Mouse (Mus musculus) midbrain, embryonic 12.5 days (tissue): Measurements from ENCODE around the gene Atp6v0a4. TPM values are rescaled to one million over a fixed set of nuclear protein-coding genes. Genes with fewer than 3 reads are reported as not detected.

Experiments used
- ATAC-seq: fragments of 200-750 bp; cut with Nextera tagmentation; 2 replicates; pipeline ENCODE4 v1.8.0; 2017; ENCODE audit warnings: low read depth, moderate TSS enrichment, moderate library complexity; ENCODE audit not compliant: low FRiP score
- H3K27ac ChIP-seq: fragments of 300-500 bp; sonication (generic); replicated peaks from 2 replicates; pipeline ENCODE4 v1.5.1; 2016; ENCODE audit warnings: mild to moderate bottlenecking
- H3K27me3 ChIP-seq: fragments of 300-500 bp; sonication (generic); 2 replicates; pipeline ENCODE4 v1.6.1; 2016; ENCODE audit warnings: mild to moderate bottlenecking
- H3K36me3 ChIP-seq: fragments of 300-500 bp; sonication (generic); 2 replicates; pipeline ENCODE4 v1.6.1; 2016
- H3K4me1 ChIP-seq: fragments of 300-500 bp; sonication (generic); 2 replicates; pipeline ENCODE4 v1.6.1; 2016
- H3K4me2 ChIP-seq: fragments of 300-500 bp; sonication (generic); replicated peaks from 2 replicates; pipeline ENCODE4 v1.6.1; 2016; ENCODE audit warnings: mild to moderate bottlenecking, moderate library complexity
- H3K4me3 ChIP-seq: fragments of 300-500 bp; sonication (generic); 2 replicates; pipeline ENCODE4 v1.5.1; 2016; ENCODE audit warnings: mild to moderate bottlenecking
- H3K9ac ChIP-seq: fragments of 300-500 bp; sonication (generic); replicated peaks from 2 replicates; pipeline ENCODE4 v1.6.1; 2016; ENCODE audit warnings: mild to moderate bottlenecking, moderate library complexity
- H3K9me3 ChIP-seq: fragments of 300-500 bp; sonication (generic); 2 replicates; pipeline ENCODE4 v1.6.1; 2016; ENCODE audit warnings: mild to moderate bottlenecking
- WGBS: fragments of 180-500 bp; shearing (Covaris S2); methylation state at CpG from one replicate; pipeline ENCODE4 v1.1.7; 2016; 5-methylcytosine and 5-hydroxymethylcytosine counted together
- polyA plus RNA-seq: library from polyadenylated mRNA; unstranded; fragments of >200 nt; fragmentation: Nextera tagmentation; extraction: Ambion mirVana; gene quantifications from 2 replicates; pipeline ENCODE4 v1.2.1, GENCODE M21; 2016

Gene Atp6v0a4
- polyA plus RNA-seq, 1 experiment from 2014 or later = not detected

DNA sequence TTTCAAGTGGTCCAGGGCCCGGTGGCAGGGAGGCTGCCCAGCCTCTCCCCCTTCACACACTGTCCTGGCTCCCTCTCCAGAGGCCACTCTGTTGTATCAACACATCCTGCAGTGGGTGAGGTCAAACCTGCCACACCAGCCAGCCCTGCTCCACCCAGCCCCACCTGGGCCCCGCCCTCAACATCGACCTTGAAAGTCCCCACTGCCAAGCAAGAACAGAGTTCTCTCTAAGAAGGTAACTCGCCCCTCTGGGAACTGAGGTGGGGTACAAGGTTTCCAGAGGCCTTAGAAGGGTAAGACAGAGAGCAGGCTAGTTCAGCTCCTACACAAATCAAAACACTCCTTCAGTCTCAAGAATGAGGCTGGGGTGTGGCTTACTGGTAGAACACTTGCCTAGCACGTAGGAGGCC lies 27.4 kb downstream of the Atp6v0a4 start:
- H3K27me3 ChIP-seq = no peaks in the 10 kb centered on the region
- H3K27ac ChIP-seq = no peak overlapping the region
- H3K9ac ChIP-seq = no peak overlapping the region
- no peak for ATAC-seq
- H3K4me1 ChIP-seq = no peaks in the 10 kb centered on the region
- H3K36me3 ChIP-seq = no peaks in the 10 kb centered on the region
- H3K4me2 ChIP-seq = no peak overlapping the region
- H3K9me3 ChIP-seq = no peaks in the 10 kb centered on the region
- H3K4me3 ChIP-seq = no peak overlapping the region
- WGBS = 75% methylated on average over 5 of the region's 5 CpGs

DNA sequence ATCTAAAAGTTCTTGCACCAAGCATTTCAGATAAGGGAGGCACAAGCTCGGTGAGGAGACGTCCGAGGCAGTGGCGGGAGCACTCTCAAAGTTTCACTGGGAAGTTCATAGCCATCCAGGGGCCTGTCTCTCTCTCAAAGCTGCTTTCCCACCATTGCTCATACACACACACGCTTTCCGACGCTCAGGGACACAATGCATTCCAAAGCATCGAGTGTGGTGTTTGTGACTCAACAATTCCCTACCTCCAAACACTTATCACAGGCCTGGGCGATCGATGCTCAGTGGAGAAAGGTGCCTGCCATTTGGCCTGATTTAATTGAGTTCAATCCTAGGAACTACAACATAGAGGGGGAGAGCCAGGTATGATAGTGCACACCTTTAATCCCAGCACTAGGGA lies 29.7 kb downstream of the Atp6v0a4 start:
- no peaks in the 10 kb centered on the region for H3K27me3 ChIP-seq
- no peak overlapping the region for H3K4me3 ChIP-seq
- ATAC-seq = no peak
- no peak overlapping the region for H3K4me2 ChIP-seq
- no peaks in the 10 kb centered on the region for H3K9me3 ChIP-seq
- H3K27ac ChIP-seq = no peak overlapping the region
- H3K36me3 ChIP-seq = no peaks in the 10 kb centered on the region
- H3K4me1 ChIP-seq = no peaks in the 10 kb centered on the region
- 94% methylated on average over 10 of the region's 10 CpGs for WGBS
- no peak overlapping the region for H3K9ac ChIP-seq

DNA sequence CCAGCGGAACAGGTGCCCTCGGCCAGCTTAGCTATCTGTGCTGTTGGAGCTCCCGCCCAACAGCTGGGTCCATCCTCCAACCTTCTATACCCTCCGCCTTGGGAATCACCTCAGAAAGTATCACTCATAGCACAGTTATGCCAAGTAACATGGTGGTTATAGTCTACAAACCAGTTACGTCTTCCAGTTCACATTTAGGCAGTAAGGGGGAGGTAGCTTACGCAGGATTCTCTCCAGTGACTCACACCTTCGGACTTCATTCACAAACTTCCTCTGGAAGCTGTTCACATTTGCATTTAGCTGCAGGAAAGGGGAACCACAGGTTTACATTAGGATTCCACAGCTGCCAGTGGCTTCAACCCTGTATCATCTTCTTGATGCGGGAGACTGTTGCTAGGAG lies 31.8 kb downstream of the Atp6v0a4 start:
- Histone ChIP-seq H3K9me3 (no peaks in the 10 kb centered on the region), H3K27ac (no peak overlapping the region), H3K36me3 (no peaks in the 10 kb centered on the region), H3K9ac (no peak overlapping the region), H3K4me2 (no peak overlapping the region), H3K27me3 (no peaks in the 10 kb centered on the region), H3K4me1 (no peaks in the 10 kb centered on the region), H3K4me3 (no peak overlapping the region)
- 92% methylated on average over 8 of the region's 8 CpGs for WGBS
- ATAC-seq = no peak

DNA sequence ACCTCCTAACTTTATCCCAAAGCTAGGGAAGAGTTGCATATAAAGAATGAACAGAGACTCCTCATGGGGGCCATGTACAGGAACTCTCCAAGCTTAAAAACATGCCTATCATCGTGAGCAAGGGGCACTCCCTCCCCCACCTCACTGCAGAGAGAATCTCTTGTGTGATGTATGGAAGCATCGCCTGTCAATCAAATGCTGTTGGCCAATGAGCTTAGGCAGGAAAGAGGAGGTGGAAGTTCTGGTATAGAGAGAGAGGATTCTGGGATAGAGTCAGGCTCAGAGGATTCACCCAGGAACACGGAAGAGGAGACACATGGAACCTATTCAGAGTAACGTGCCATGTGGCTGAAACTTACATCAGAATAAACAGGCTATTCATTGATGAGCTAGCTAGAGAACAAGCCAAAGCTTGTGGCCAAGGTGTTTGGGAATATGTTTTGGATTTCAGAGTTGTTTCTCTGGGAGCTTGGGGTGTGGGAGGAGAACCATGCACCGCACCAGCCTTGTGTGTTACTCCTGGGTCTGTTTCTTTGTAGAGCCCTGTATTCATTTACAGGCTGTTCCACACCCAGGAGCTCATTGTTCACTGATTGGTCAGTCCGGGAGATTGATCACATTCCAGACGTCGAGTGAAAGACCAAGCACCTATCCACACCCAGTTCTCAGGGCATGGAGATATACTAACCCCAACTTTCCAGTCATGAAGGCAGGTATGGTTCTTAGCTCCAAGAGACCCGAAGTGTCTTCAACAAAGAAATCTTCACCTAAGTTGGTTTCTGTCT lies 37.0 kb downstream of the Atp6v0a4 start:
- H3K9me3 ChIP-seq = no peaks in the 10 kb centered on the region
- H3K9ac ChIP-seq = no peak overlapping the region
- no peak overlapping the region for H3K4me2 ChIP-seq
- no peak overlapping the region for H3K27ac ChIP-seq
- no peak overlapping the region for H3K4me3 ChIP-seq
- no peaks in the 10 kb centered on the region for H3K4me1 ChIP-seq
- no peak for ATAC-seq
- WGBS = 84% methylated on average over 9 of the region's 9 CpGs
- no peaks in the 10 kb centered on the region for H3K36me3 ChIP-seq
- H3K27me3 ChIP-seq = no peaks in the 10 kb centered on the region

DNA sequence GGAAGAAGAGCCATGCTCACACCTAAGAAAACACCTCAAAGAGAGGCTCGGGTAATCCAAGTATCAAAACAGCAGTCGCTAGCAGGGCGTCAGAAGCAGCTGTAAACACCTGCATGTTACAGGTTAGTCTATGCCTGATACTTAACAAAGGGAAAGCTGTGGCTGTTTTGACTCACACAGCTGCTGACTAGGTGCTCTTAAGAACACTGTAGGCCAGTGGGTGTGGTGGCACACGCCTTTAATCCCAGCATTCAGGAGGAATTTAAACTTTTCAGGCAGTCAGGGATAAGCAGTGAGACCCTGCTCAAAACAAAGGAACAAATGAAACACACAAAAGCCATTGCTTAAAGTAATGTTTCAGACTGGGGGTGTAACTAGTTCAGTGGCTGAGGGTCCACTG lies 41.2 kb downstream of the Atp6v0a4 start:
- Histone ChIP-seq H3K27ac (no peak overlapping the region), H3K4me3 (no peak overlapping the region), H3K4me1 (no peaks in the 10 kb centered on the region), H3K9ac (no peak overlapping the region), H3K36me3 (no peaks in the 10 kb centered on the region), H3K27me3 (no peaks in the 10 kb centered on the region), H3K4me2 (no peak overlapping the region), H3K9me3 (no peaks in the 10 kb centered on the region)
- no peak for ATAC-seq
- 31% methylated on average over 4 of the region's 4 CpGs for WGBS

DNA sequence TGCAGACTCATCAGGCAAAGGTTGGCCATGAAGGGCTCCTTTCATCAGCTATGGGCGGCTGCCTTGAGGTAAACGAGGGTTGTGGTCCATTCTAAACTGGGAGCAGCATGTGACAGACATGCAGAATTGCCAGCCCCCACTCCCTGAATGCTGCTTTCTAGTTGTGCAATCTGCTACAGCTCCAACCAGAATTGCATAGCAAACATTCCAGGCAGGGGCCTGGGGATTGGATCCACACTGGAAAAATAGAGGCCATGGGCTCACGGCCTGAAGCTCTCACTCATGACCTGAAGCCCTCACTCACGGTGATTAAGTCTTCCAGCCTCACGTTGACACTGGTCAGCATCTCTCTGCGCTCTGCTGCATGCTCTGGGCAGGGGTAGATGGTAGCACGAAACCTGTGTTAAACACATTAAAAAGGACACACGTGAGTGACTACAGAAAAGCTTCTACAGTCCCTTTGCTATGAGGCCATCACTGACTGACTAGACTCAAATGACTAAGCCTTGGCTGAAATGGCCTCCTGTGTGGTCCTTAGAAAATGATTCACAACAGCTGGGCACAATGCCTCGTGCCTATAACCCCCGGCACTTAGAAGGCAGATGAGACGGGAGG lies 42.6 kb downstream of the Atp6v0a4 start:
- Histone ChIP-seq H3K4me3 (no peak overlapping the region), H3K36me3 (no peaks in the 10 kb centered on the region), H3K27ac (no peak overlapping the region), H3K9ac (no peak overlapping the region), H3K4me1 (no peaks in the 10 kb centered on the region), H3K9me3 (no peaks in the 10 kb centered on the region), H3K4me2 (no peak overlapping the region), H3K27me3 (no peaks in the 10 kb centered on the region)
- no peak for ATAC-seq
- WGBS = 56% methylated on average over 11 of the region's 11 CpGs

DNA sequence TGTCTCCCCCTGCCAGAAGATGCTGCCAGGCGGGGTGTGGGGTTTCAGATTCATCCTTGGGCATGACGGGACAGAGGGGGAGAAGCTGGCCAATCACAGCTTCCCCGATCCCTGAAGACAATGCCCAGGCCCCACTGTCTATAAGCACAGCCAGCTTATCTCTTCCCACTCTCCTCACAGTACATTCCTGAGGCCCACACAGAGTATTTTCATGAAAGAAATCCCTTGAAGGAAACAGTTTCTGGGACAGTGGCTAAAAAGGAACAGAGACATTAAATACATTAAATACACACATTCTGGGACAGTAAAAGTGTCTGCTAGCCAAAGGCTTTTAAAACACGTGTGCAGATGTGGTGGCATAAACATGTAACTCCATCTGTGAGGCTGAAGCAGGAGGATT lies 44.0 kb downstream of the Atp6v0a4 start:
- no peaks in the 10 kb centered on the region for H3K36me3 ChIP-seq
- no peak overlapping the region for H3K27ac ChIP-seq
- ATAC-seq = no peak
- no peak overlapping the region for H3K4me2 ChIP-seq
- 85% methylated on average over 4 of the region's 4 CpGs for WGBS
- H3K9ac ChIP-seq = no peak overlapping the region
- no peaks in the 10 kb centered on the region for H3K27me3 ChIP-seq
- no peaks in the 10 kb centered on the region for H3K9me3 ChIP-seq
- H3K4me3 ChIP-seq = no peak overlapping the region
- H3K4me1 ChIP-seq = no peaks in the 10 kb centered on the region

DNA sequence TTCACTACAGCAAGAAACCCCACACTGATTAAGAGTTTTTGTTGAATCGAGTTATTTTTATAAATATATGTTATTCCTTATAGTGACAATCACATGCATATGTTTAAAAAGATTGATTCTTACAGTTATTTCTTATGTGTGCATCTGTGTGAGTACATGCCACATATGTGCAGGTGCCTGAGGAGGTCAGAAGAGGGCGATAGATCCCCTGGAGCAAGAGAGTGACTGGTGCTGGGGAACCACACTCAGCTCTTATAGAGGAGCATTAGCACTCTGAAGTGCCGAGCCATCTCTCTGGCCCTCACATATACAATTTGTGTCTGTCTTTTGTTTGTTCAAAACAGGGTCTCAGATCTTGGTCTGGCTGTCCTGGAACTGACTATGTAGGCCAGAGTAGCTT lies 50.8 kb downstream of the Atp6v0a4 start:
- H3K9me3 ChIP-seq = no peaks in the 10 kb centered on the region; the same call in 1 of the 2 replicates
- 82% methylated on average over 3 of the region's 3 CpGs for WGBS
- H3K9ac ChIP-seq = no peak overlapping the region
- H3K4me1 ChIP-seq = no peaks in the 10 kb centered on the region
- no peak overlapping the region for H3K4me3 ChIP-seq
- H3K36me3 ChIP-seq = no peaks in the 10 kb centered on the region
- no peak for ATAC-seq
- no peaks in the 10 kb centered on the region for H3K27me3 ChIP-seq
- no peak overlapping the region for H3K4me2 ChIP-seq
- H3K27ac ChIP-seq = no peak overlapping the region

DNA sequence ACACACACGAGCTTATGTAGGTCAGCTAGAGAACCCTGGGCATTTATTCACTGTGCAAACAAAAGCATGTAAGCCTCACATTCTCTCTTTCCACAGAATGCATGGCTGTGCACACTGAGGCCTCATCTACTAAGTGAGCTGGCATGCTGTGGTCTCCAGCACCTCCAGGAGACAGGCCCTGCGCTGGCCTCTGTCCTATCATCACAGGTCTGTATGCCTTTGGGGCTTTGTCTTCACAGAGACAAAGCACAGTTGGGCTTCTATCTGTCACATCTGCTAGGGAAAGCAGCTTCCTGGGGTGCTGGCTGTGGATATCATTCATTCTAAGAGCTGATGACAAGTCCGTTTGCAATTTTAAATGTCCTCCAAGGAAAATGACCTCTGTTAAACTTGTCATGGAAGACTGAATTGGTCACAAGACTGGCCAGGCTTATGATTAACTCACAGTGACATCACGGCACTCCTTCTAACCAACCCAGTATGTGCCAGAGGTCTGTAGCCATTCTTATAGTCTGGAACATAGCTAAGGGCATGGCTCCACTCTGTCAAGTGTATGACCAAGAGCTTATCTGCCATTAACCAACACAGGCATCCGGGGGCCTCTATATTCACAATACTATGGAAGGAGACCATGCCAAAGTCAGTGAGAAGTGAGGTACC lies 52.1 kb downstream of the Atp6v0a4 start:
- WGBS = 75% methylated on average over 5 of the region's 5 CpGs
- no peaks in the 10 kb centered on the region; the same call in 1 of the 2 replicates for H3K9me3 ChIP-seq
- no peaks in the 10 kb centered on the region for H3K36me3 ChIP-seq

DNA sequence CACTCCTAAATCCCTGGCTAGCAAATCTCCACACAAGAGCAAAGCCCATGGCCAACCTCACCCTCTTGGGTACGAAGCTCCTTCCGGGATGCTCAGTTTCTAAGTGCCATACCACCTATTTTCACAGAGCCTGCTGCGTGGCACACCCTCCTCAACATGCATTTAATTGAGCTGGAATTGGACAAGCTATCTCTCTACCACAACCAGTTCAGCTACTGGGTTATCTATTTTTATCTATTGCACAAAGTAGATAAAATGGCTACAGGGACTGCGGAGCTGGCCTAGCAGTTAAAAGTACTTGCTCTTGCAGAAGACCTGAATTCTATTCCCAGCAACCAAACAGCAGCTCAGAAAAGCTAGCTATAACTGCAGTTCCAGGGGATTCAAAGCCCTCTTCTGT lies 53.1 kb downstream of the Atp6v0a4 start:
- no peaks in the 10 kb centered on the region for H3K27me3 ChIP-seq
- H3K9me3 ChIP-seq = no peaks in the 10 kb centered on the region; the same call in 1 of the 2 replicates
- H3K27ac ChIP-seq = no peak overlapping the region
- no peak for ATAC-seq
- H3K4me1 ChIP-seq = no peaks in the 10 kb centered on the region
- 89% methylated on average over 4 of the region's 4 CpGs for WGBS
- H3K4me3 ChIP-seq = no peak overlapping the region
- no peak overlapping the region for H3K4me2 ChIP-seq
- no peaks in the 10 kb centered on the region for H3K36me3 ChIP-seq
- no peak overlapping the region for H3K9ac ChIP-seq

More for the DNA sequence above, 52.1 kb downstream of the Atp6v0a4 start:
- Histone ChIP-seq H3K27me3 (no peaks in the 10 kb centered on the region), H3K4me1 (no peaks in the 10 kb centered on the region), H3K9ac (no peak overlapping the region), H3K4me2 (no peak overlapping the region), H3K27ac (no peak overlapping the region), H3K4me3 (no peak overlapping the region)
- no peak for ATAC-seq

DNA sequence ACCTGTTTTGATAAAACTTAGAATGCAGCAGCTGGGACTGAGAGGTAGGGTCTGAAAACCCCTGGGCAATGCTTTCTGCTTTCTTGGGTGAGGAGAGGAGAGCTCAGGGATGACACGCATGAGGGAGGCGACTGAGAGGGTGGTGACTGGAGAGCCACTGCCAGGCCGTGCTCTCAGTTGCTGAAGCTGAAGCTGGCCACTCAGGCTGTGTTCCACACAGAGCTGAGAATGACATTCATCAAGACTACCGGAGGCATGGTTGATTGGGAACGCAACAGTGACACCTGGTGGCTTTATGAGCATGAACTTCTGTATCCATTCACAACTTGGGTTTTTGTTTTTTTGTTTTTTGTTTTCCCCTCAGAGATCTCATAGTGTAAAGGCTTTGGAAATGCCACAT lies 58.2 kb downstream of the Atp6v0a4 start:
- Histone ChIP-seq H3K9me3 (0 out of 2 replicates have a peak, but pooled peaks cover 4% of the 10 kb centered on the region), H3K27me3 (no peaks in the 10 kb centered on the region), H3K9ac (no peak overlapping the region), H3K36me3 (no peaks in the 10 kb centered on the region), H3K4me3 (no peak overlapping the region), H3K27ac (no peak overlapping the region), H3K4me1 (0 out of 2 replicates have a peak, but pooled peaks cover 8% of the 10 kb centered on the region), H3K4me2 (no peak overlapping the region)
- ATAC-seq = peak; percentile 87
- 3% methylated on average over 5 of the region's 5 CpGs for WGBS

DNA sequence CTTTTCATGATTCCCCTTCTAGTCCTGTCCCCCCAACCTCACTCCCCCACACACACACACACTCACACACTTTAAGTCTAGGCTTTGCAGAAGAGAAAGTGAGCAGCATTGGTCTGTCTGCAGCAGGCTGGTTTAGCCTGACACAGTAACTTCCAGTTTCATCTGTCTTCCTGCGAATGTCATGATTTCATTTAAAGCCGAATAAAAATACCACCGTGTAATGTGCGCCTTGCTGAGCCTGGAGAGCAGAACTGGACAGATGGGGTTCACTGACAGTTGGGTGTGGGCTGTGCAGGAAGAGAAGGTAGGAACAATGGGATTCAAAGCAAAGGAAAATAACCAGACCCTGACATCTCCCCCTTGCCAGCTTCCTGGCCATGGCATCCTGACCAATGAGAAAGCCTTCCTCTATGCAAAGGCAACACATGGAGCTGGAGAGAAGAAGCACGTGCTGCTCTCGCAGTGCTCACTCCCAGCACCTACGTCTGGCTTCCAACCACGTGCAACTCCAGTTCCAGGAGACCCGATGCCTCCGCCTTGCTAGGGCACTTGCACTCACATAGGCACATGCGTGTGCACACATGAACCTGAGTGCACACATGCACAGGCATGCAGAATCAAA lies 58.8 kb downstream of the Atp6v0a4 start:
- 0 out of 2 replicates have a peak, but pooled peaks cover 8% of the 10 kb centered on the region for H3K4me1 ChIP-seq
- H3K36me3 ChIP-seq = no peaks in the 10 kb centered on the region
- no peak overlapping the region for H3K9ac ChIP-seq
- H3K4me2 ChIP-seq = no peak overlapping the region
- no peak overlapping the region for H3K27ac ChIP-seq
- ATAC-seq = 0 out of 2 replicates have a peak, but pooled peaks have one; percentile 47
- no peaks in the 10 kb centered on the region for H3K27me3 ChIP-seq
- H3K9me3 ChIP-seq = 0 out of 2 replicates have a peak, but pooled peaks cover 4% of the 10 kb centered on the region
- H3K4me3 ChIP-seq = no peak overlapping the region
- WGBS = 82% methylated on average over 11 of the region's 11 CpGs
